Mouse (Mus musculus) CD4-positive naive resting alpha-beta T cell, adult 57 days (primary cell): Measurements from ENCODE around the gene Arhgdia. TPM values are rescaled to one million over a fixed set of nuclear protein-coding genes. Genes with fewer than 3 reads are reported as not detected.

Experiments used
- total RNA-seq: library from RNA; stranded (reverse); gene quantifications from one replicate; pipeline ENCODE4 v1.2.4, GENCODE M21; 2023

The Arhgdia gene
- total RNA-seq, result 404 TPM

DNA sequence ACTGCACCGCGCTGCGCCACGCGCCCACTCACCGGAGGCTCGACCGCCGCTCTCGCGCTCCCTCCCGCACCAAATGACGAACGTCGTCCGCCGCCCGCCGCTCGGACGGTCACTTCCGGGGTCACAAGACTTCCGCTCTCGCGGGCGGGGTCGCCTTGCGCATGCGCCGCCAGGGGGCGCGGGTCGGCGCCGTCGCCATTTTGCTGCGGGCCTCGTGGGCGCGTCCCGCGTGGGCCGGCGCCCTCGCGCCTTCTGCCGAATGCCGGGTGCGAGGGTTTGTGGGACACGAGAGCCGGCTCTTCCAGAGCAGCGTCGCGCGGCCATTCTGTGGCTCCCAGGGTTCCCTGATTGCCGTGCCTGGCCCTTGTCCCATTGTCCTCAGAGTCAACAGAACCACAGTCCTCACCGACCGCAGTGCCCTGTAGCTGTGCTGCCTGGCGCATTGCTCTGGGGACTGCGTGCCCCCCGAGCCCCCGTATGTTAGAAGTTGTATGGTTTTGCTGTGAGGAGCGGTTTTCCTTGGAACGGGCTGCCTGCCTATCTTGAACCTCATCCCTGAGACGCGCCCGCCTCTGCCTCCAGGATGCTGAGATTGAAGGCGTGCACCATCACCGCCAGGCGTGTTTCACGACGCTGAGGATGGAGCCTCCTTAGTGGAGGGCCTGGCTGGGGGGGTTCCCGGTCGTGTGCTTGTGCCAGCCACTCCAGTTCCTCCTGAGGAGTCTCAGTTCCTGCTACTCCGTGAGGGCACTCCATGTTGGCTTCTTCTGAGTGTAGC lies at the start of gene Arhgdia:
Gene Arhgdia, minus strand, starts transcription at position 135 of the 778 bp plus-strand sequence.

GRCm38 (mm10) chr11:120625152-120625775 lies 43.8 kb upstream of the Arhgdia start, which contains the start of gene Sirt7:
Gene Sirt7, minus strand, starts transcription at chr11:120625240.

DNA sequence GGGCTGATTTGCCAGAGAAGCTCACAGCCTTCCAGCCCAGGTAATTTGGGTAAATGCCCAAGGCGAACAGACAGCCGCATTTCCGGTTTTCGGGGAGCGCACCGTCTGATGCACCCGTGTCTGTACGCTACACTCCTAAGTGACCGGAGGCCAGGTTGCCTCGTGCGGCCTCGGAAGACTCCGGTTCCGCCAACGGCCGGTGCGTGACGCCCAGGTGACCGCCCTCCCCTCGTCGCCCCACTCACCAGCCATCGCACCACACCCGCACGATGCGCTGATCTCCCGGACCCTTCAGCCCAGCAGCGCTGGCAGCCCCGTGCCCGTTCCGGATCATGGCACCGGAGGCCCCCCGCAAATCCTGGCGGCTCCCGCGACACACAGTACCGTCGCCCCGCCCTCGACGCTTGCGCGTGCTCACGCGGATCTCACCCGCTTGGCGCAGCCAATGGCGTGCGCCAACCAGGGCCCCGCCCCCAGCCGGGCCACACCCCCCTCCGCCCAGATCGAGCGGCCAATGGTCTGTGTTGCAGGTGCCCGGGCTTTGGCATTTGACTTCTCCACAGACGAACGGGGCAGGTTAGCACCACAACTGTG lies 36.2 kb upstream of the Arhgdia start, which contains the start of gene Pcyt2:
Gene Pcyt2, minus strand, starts transcription at position 418 of the 594 bp plus-strand sequence.

DNA sequence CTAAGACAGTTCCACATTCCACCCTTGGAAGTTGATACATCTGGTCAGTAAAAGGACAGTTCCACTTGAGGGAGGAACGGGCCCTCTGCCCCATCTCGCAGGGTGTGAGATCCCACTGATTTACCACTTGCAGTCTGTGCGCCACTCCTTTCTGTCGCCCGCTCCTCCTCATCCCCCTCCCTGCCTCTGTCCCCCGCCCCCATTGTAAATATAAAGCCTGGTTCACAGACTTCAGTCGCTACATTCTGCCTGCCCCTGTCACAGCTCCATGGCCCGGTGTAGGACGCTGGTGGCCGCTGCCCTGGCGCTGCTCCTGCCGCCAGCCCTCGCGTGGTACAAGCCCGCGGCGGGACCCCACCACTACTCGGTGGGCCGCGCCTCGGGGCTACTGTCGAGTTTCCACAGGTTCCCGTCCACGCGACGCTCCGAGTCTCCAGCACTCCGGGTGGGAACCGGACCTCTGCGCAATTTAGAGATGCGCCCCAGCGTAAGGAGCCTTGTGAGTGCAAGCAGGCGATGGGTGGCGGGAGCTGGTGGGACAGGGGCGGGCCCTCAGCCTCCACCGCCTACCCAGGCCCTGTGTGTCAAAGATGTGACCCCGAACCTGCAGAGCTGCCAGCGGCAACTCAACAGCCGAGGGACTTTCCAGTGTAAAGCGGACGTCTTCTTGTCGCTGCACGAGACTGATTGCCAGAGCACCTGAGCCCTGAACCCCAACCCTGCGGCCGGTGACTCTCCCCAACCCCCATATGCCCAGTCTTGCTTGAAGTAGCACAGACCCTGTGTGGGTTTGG lies 27.0 kb upstream of the Arhgdia start, which contains the start of gene Npb:
Gene Npb, plus strand, starts transcription at position 237 of the 794 bp plus-strand sequence.

GRCm38 (mm10) chr11:120598283-120598989 lies 17.0 kb upstream of the Arhgdia start, which contains the start of the genes Alyref and Anapc11:
Gene Alyref, minus strand, starts transcription at chr11:120598365.
Gene Anapc11, plus strand, starts transcription at chr11:120598421.

DNA sequence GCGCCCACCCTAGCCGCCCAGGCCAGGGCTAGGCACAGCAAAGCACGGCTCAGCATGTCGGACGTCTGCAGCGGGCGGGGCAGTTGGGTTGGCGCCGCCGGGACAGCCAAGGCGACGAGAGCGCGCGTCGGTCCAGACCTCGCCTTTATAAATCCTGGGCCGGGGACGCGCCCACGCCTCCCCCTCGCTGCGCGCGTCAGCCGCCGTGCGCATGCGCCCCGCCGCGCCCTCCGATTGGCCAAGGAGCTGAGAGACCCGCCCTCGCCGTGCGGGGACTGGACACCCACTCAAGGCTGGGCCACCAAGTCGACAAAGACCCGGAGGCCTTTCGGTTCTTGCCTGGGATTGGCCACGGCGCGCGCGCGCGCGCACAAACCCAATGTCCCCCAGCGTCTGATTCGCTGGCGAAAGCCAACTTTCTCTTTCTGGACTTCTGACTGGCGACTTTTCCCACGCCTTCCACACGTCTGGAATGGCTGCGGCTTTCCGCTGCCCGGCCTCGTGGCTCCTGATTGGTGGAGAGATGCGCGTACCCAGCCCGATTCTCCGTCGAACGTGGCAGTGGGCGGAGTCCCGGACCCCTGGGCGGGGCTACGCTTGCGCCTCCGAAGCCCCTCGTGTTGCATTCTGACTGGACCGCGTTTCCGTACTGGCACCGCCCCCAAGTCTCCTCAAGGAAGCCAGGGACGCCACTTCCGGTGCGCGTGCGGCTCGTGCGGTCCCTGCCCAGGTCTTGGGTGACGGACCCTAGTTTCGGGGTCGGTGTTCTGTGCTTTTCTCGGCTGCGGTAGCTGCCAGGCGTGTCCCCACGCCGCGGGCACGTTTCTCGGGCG lies 8.5 kb downstream of the Arhgdia start, which contains the start of gene P4hb:
Gene P4hb, minus strand, starts transcription at position 502 of the 833 bp plus-strand sequence.

GRCm38 (mm10) chr11:120550810-120551440 lies 30.5 kb downstream of the Arhgdia start, which contains the start of gene Ppp1r27:
Gene Ppp1r27, minus strand, starts transcription at chr11:120551132.

DNA sequence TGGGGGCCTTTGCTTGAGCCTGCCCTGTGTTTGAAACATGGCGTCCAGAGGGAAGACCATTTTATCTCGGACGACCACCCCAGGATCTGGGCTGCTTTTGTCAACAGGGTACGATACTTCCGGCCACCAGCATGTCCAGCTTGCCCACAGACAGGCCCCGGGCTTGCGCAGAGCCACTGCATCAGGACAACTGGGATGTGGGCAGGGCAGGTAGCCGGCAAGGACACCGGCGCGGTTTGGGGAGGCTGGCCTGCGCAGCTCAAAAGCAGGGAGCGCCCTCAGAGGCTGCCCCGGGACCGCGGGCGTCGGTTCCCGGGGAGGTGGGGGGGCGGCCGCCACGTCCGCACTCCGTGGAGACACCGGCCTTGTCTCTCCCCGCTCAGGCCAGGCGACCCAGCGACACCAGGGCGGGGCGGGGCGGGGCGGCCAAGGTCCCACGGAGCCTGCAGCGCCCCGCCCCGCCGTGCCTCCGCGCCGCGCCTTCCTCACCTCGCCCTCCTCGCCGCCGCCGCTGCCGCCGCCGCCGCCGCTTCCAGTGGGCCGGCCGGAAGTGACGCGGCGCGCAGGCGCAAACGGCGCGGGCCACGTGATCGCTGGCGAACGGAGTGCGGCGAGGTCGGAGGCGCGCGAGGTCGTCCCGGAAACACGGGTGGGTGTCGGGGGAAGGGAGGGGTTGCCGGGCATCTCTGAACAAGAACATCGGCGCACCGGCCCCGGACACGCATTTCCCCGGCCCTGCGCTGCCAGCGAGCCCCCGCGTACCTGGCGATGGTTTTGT lies 32.1 kb downstream of the Arhgdia start, which contains the start of gene Mcrip1:
Gene Mcrip1, minus strand, starts transcription at position 560 of the 778 bp plus-strand sequence.

GRCm38 (mm10) chr11:120530085-120530964 lies 51.1 kb downstream of the Arhgdia start, which contains the start of gene Gcgr:
Gene Gcgr, plus strand, starts transcription at chr11:120530699.

Other genes starting within 250 kb of the Arhgdia start
- gene Actg1, start 233.1 kb downstream of the Arhgdia start, total RNA-seq, result 1,308 TPM
- not detected for gene Fscn2, start 220.1 kb downstream of the Arhgdia start, total RNA-seq
- gene Faap100, start 202.9 kb downstream of the Arhgdia start, total RNA-seq, result 28.0 TPM
- 55.1 TPM for gene Nploc4, start 143.9 kb downstream of the Arhgdia start, total RNA-seq
- 46.6 TPM for gene Tspan10, start 139.0 kb downstream of the Arhgdia start, total RNA-seq
- gene Pde6g, start 128.1 kb downstream of the Arhgdia start, total RNA-seq, result 0.80 TPM
- gene Oxld1, start 123.6 kb downstream of the Arhgdia start, total RNA-seq, result 7.1 TPM
- 32.2 TPM for gene Ccdc137, start 123.5 kb downstream of the Arhgdia start, total RNA-seq
- gene Arl16, start 114.0 kb downstream of the Arhgdia start, total RNA-seq, result 13.4 TPM
- 28.5 TPM for gene Mrpl12, start 97.0 kb downstream of the Arhgdia start, total RNA-seq
- 9.7 TPM for gene Slc25a10, start 89.8 kb downstream of the Arhgdia start, total RNA-seq
- not detected for gene Gcgr, start 50.9 kb downstream of the Arhgdia start, total RNA-seq
- gene Mcrip1, start 31.9 kb downstream of the Arhgdia start, total RNA-seq, result 36.1 TPM
- not detected for gene Ppp1r27, start 30.5 kb downstream of the Arhgdia start, total RNA-seq
- gene P4hb, start 8.4 kb downstream of the Arhgdia start, total RNA-seq, result 123 TPM
- gene Alyref, start 16.7 kb upstream of the Arhgdia start, total RNA-seq, result 109 TPM
- gene Anapc11, start 16.8 kb upstream of the Arhgdia start, total RNA-seq, result 71.8 TPM
- 3.8 TPM for gene Npb, start 26.9 kb upstream of the Arhgdia start, total RNA-seq
- gene Pcyt2, start 36.3 kb upstream of the Arhgdia start, total RNA-seq, result 153 TPM
- gene Sirt7, start 43.6 kb upstream of the Arhgdia start, total RNA-seq, result 131 TPM
- 39.8 TPM for gene Mafg, start 52.0 kb upstream of the Arhgdia start, total RNA-seq
- gene Pycr1, start 62.1 kb upstream of the Arhgdia start, total RNA-seq, result 1.2 TPM
- gene Myadml2, start 66.5 kb upstream of the Arhgdia start, total RNA-seq, result not detected
- not detected for gene Notum, start 79.6 kb upstream of the Arhgdia start, total RNA-seq
- gene Aspscr1, start 91.3 kb upstream of the Arhgdia start, total RNA-seq, result 126 TPM
- gene Cenpx, start 132.1 kb upstream of the Arhgdia start, total RNA-seq, result 37.5 TPM
- gene Lrrc45, start 132.3 kb upstream of the Arhgdia start, total RNA-seq, result 33.3 TPM
- 1.1 TPM for gene Rac3, start 139.8 kb upstream of the Arhgdia start, total RNA-seq
- 0.65 TPM for gene Dcxr, start 145.7 kb upstream of the Arhgdia start, total RNA-seq
- gene Cbr2, start 150.5 kb upstream of the Arhgdia start, total RNA-seq, result not detected
- 30.9 TPM for gene Hmga1b, start 181.2 kb upstream of the Arhgdia start, total RNA-seq
- 12.4 TPM for gene Rfng, start 202.6 kb upstream of the Arhgdia start, total RNA-seq
- gene Gps1, start 202.6 kb upstream of the Arhgdia start, total RNA-seq, result 64.3 TPM
- gene Dus1l, start 214.8 kb upstream of the Arhgdia start, total RNA-seq, result 61.8 TPM
- 160 TPM for gene Fasn, start 242.9 kb upstream of the Arhgdia start, total RNA-seq